Mouse (Mus musculus) spleen, postnatal 14 days (tissue): ENCODE measurements at regions not wholly inside any gene's neighbourhood (a gene's known extent, or its start where the extent isn't known, plus 50 kb on each side); places are given as distances from the start of the nearest gene placed in this dataset.

ENCODE experiments used
- DNase-seq, 2 experiments: peaks; one replicate each; pipeline ENCODE4 v3.0.0; 2021 to 2022; ENCODE audit warnings: low spot score in 2 of 2

GRCm38 (mm10) chr9:47265946-47266490 is 264.0 kb upstream of the Cadm1 start:
- DNase-seq, result peak in 1 of 2 experiments; percentile 2

GRCm38 (mm10) chr9:47276303-47277005 is 253.5 kb upstream of the Cadm1 start:
- no peak for DNase-seq

GRCm38 (mm10) chr9:47279410-47279809 is 250.6 kb upstream of the Cadm1 start:
- no peak for DNase-seq

- no peak for DNase-seq
Observed at GRCm38 (mm10) chr9:47280146-47280545, 249.8 kb upstream of the Cadm1 start.

GRCm38 (mm10) chr9:47280598-47280997 is 249.4 kb upstream of the Cadm1 start:
- no peak for DNase-seq

GRCm38 (mm10) chr9:47283746-47284455 is 246.1 kb upstream of the Cadm1 start:
- no peak for DNase-seq

- no peak for DNase-seq
Observed at GRCm38 (mm10) chr9:47286930-47287722, 242.8 kb upstream of the Cadm1 start.

- DNase-seq, result no peak
Observed at GRCm38 (mm10) chr9:47288587-47289199, 241.3 kb upstream of the Cadm1 start.

- no peak for DNase-seq
Observed at GRCm38 (mm10) chr9:47300633-47301032, 229.3 kb upstream of the Cadm1 start.

GRCm38 (mm10) chr9:47307125-47307751 is 222.7 kb upstream of the Cadm1 start:
- no peak for DNase-seq

GRCm38 (mm10) chr9:47307752-47308500 is 222.0 kb upstream of the Cadm1 start:
- peak in 1 of 2 experiments; percentile 7 for DNase-seq

- DNase-seq, result no peak
Observed at GRCm38 (mm10) chr9:47313433-47313832, 216.5 kb upstream of the Cadm1 start.

GRCm38 (mm10) chr9:47314236-47314635 is 215.7 kb upstream of the Cadm1 start:
- DNase-seq, result no peak

GRCm38 (mm10) chr9:47320345-47320744 is 209.6 kb upstream of the Cadm1 start:
- no peak for DNase-seq

- DNase-seq, result no peak
Observed at GRCm38 (mm10) chr9:47321106-47321789, 208.7 kb upstream of the Cadm1 start.

- DNase-seq, result no peak
Observed at GRCm38 (mm10) chr9:47322293-47322692, 207.7 kb upstream of the Cadm1 start.

- DNase-seq, result no peak
Observed at GRCm38 (mm10) chr9:47323051-47323450, 206.9 kb upstream of the Cadm1 start.

- no peak for DNase-seq
Observed at GRCm38 (mm10) chr9:47327575-47327974, 202.4 kb upstream of the Cadm1 start.

GRCm38 (mm10) chr9:47332929-47333328 is 197.0 kb upstream of the Cadm1 start:
- no peak for DNase-seq

GRCm38 (mm10) chr9:47338221-47338620 is 191.8 kb upstream of the Cadm1 start:
- DNase-seq, result no peak
